Mouse (Mus musculus): ENCODE results near the gene Cldn19.
A peak's percentile ranks its signal among the peaks of the same experiment; 100 is the strongest.

Gene Cldn19

GRCm38 (mm10) chr4:119255351-119255750, at the start of gene Cldn19:
TSS of gene Cldn19 (plus strand) at chr4:119255414.
- no peak for DNase-seq (ENCODE audit: low spot score in 2 of 2)

- no peak for DNase-seq (ENCODE audit: low spot score in 2 of 2)
These were observed 38.5 kb upstream of the Cldn19 start for GRCm38 (mm10) chr4:119216667-119217066.

- DNase-seq (ENCODE audit: low spot score in 2 of 2): no peak
These were observed 37.0 kb upstream of the Cldn19 start, which contains the start of gene Tmem269 for GRCm38 (mm10) chr4:119218169-119218568. TSS of gene Tmem269 (minus strand) at chr4:119218217.

GRCm38 (mm10) chr4:119223696-119224095, 31.5 kb upstream of the Cldn19 start:
- DNase-seq (ENCODE audit: low spot score in 2 of 2): no peak

GRCm38 (mm10) chr4:119224534-119224933, 30.7 kb upstream of the Cldn19 start:
- DNase-seq (ENCODE audit: low spot score in 2 of 2): no peak

- no peak for DNase-seq (ENCODE audit: low spot score in 2 of 2)
These were observed 29.5 kb upstream of the Cldn19 start for GRCm38 (mm10) chr4:119225719-119226118.

- DNase-seq (ENCODE audit: low spot score in 2 of 2): no peak
These were observed 28.5 kb upstream of the Cldn19 start for GRCm38 (mm10) chr4:119226751-119227150.

GRCm38 (mm10) chr4:119232410-119233255, 22.6 kb upstream of the Cldn19 start, which contains the start of the genes AU022252 and P3h1:
TSS of gene AU022252 (minus strand) at chr4:119232712.
TSS of gene P3h1 (plus strand) at chr4:119232915.
- DNase-seq (ENCODE audit: low spot score in 2 of 2): peak; percentile 81 to 98

GRCm38 (mm10) chr4:119233256-119233901, 21.8 kb upstream of the Cldn19 start:
- peak in 1 of 2 experiments; percentile 42 for DNase-seq (ENCODE audit: low spot score in 2 of 2)

GRCm38 (mm10) chr4:119234348-119234747, 20.9 kb upstream of the Cldn19 start:
- DNase-seq (ENCODE audit: low spot score in 2 of 2): no peak

- no peak for DNase-seq (ENCODE audit: low spot score in 2 of 2)
These were observed 16.6 kb upstream of the Cldn19 start for GRCm38 (mm10) chr4:119238661-119239060.

- no peak for DNase-seq (ENCODE audit: low spot score in 2 of 2)
These were observed 16.0 kb upstream of the Cldn19 start for GRCm38 (mm10) chr4:119239181-119239682.

- DNase-seq (ENCODE audit: low spot score in 2 of 2): peak in 1 of 2 experiments; percentile 51
These were observed 13.6 kb upstream of the Cldn19 start for GRCm38 (mm10) chr4:119241664-119242063.

GRCm38 (mm10) chr4:119242571-119242970, 12.6 kb upstream of the Cldn19 start:
- no peak for DNase-seq (ENCODE audit: low spot score in 2 of 2)

GRCm38 (mm10) chr4:119244468-119245240, 10.6 kb upstream of the Cldn19 start:
- no peak for DNase-seq (ENCODE audit: low spot score in 2 of 2)

- peak in 1 of 2 experiments; percentile 49 for DNase-seq (ENCODE audit: low spot score in 2 of 2)
These were observed 9.7 kb upstream of the Cldn19 start for GRCm38 (mm10) chr4:119245556-119245955.

- no peak for DNase-seq (ENCODE audit: low spot score in 2 of 2)
These were observed 9.3 kb upstream of the Cldn19 start for GRCm38 (mm10) chr4:119245961-119246360.

GRCm38 (mm10) chr4:119246688-119247225, 8.5 kb upstream of the Cldn19 start:
- no peak for DNase-seq (ENCODE audit: low spot score in 2 of 2)

GRCm38 (mm10) chr4:119247462-119248235, 7.6 kb upstream of the Cldn19 start:
- peak in 1 of 2 experiments; percentile 67 for DNase-seq (ENCODE audit: low spot score in 2 of 2)

GRCm38 (mm10) chr4:119248407-119248965, 6.7 kb upstream of the Cldn19 start:
- DNase-seq (ENCODE audit: low spot score in 2 of 2): no peak
